8 mouse cellular contexts compared by ENCODE assay signal in genomic region chr12:95694991-95695833, GRCm38 (mm10). TPM values are rescaled to one million over a fixed set of nuclear protein-coding genes. Genes with fewer than 3 reads are reported as not detected.
DNase-seq lines count a peak whose midpoint lies in the region; ATAC-seq lines count a peak whose summit lies in the region.

No protein-coding gene starts in this region.

- no peaks in the 10 kb centered on the region for H3K9me3 ChIP-seq in intestine, embryonic 14.5 days (ENCODE audit: control insufficient read depth, low read length)

- peak overlapping the region; percentile 95 for H3K4me2 ChIP-seq in intestine, embryonic 14.5 days (ENCODE audit: low read length)

- DNase-seq in adipocyte (ENCODE audit: low spot score): peak; percentile 29
- peak; percentile 93 for DNase-seq in embryo, embryonic 11 days
- peak; percentile 64 to 68 for DNase-seq in gastrocnemius, postnatal 36 days
- DNase-seq in intestine, embryonic 14.5 days (ENCODE audit: low spot score): peak; percentile 92
- DNase-seq in left cerebral cortex, postnatal 10 days (ENCODE audit: extremely low spot score in 1 of 2, low spot score in 2 of 2): peak; percentile 82 to 91
- peak; percentile 79 for DNase-seq in right cerebral cortex, postnatal 25 days
- no peak for DNase-seq in spleen, postnatal 36 days (ENCODE audit: low spot score in 2 of 2)

- intact Hi-C loops in gastrocnemius, postnatal 36 days (cut with DNase I): loop anchor here (10.0 kb wide), 1 partner anchor 130 kb away; no protein-coding TSS in a partner anchor
- intact Hi-C loops in left cerebral cortex, postnatal 10 days (cut with DNase I): loop anchor here (5.0 to 10.0 kb wide), 5 partner anchors 308 to 1522 kb away; no protein-coding TSS in a partner anchor

- ATAC-seq in intestine, embryonic 14.5 days (replicated peaks; ENCODE audit: low FRiP score, low TSS enrichment, low read depth): peak; percentile 90
- peak; percentile 36 for ATAC-seq in megakaryocyte, adult 5-6 weeks (ENCODE audit: poor library complexity, severe bottlenecking)

- H3K36me3 ChIP-seq in intestine, embryonic 14.5 days (ENCODE audit: control insufficient read depth, insufficient read depth, low read length): no peaks in the 10 kb centered on the region

- H3K4me3 ChIP-seq in intestine, embryonic 14.5 days (ENCODE audit: low read depth, low read length): peak overlapping the region; percentile 85

- H3K27ac ChIP-seq in intestine, embryonic 14.5 days (ENCODE audit: low read depth): peak overlapping the region; percentile 86

- peaks cover 25% of the 10 kb centered on the region for H3K27me3 ChIP-seq in intestine, embryonic 14.5 days (replicated peaks; ENCODE audit: control insufficient read depth, insufficient read depth, low read length)

- H3K4me1 ChIP-seq in intestine, embryonic 14.5 days (replicated peaks; ENCODE audit: control insufficient read depth, insufficient read depth, low read length): peaks cover 14% of the 10 kb centered on the region; the same call in 1 of the 2 replicates

- under 1% methylated on average over 54 of the region's 68 CpGs for WGBS in intestine, embryonic 14.5 days

- peak overlapping the region; percentile 79 for H3K9ac ChIP-seq in intestine, embryonic 14.5 days (ENCODE audit: low read length)

RNA-seq across cellular contexts. Expression of gene Flrt2, which starts 3.2 kb away (rescaled TPM):
- 1 to 10 TPM; 5.0 to 5.3 TPM for total RNA-seq in gastrocnemius, postnatal 36 days (2021)
- 17.8 and 22.1 TPM in 2 replicates for polyA plus RNA-seq in intestine, embryonic 14.5 days (2014; fragmentation: Nextera tagmentation; extraction: Ambion mirVana)
- 10 to 100 TPM; 62.3 to 66.8 TPM for total RNA-seq in left cerebral cortex, postnatal 10 days (2021)
- total RNA-seq in megakaryocyte, adult 5-6 weeks (2015): 0.02 TPM in 2 replicates
- total RNA-seq in megakaryocyte, adult 5-6 weeks (2017): not detected in 2 replicates

Comparison
In these comparisons a context has a peak if more than half of its experiments do, and no peak if none do; other contexts are left out.
1. DNase-seq: peak in adipocyte (single experiment), embryo, embryonic 11 days (single experiment), gastrocnemius, postnatal 36 days (2 of 2), intestine, embryonic 14.5 days (single experiment), left cerebral cortex, postnatal 10 days (2 of 2) and right cerebral cortex, postnatal 25 days (single experiment); none in spleen, postnatal 36 days (0 of 2).
2. RNA of gene Flrt2, which starts 3.2 kb away (total RNA-seq): 62.3 to 66.8 TPM in left cerebral cortex, postnatal 10 days; 5.0 to 5.3 TPM in gastrocnemius, postnatal 36 days and 0.02 TPM in megakaryocyte, adult 5-6 weeks; every median in the first group is over 10 times any median in the second.